In the genomic region with DNA sequence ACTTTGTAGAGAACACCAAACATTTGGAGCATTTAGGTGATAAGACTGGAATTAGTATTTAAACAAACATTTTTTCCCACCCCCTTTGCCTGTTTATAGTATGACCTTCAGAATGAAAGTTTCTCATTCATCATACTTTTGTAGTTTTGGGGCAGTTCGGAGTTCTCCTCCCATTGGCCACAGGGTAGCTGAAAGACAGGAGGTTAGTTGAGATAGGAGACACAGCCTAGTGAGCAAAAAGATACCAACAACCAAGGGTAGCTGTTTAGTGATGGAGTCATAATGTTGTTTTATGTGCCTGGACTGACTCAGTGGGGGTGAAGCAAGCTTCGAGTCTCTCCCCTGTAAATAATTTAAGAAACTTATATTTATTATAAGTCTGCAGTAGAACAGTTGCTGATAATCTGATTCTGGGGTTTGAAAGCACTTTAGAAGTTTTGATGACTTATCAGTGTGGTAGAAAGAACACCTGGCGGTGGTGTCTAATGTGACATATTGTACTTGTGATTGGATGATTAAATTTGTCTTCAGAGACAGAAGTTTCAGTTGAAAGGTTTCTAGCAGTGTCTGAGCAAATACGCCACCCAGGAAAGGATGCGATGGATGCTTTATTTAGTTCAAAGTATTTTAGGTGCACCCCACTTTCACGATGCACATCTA, we compare ENCODE assay signal across 8 mouse cellular contexts. TPM values are rescaled to one million over a fixed set of nuclear protein-coding genes. Genes with fewer than 3 reads are reported as not detected.
DNase-seq lines count a peak whose midpoint lies in the region; ATAC-seq and TF ChIP-seq lines count a peak whose summit lies in the region.

No protein-coding gene starts in this region.

- no peak for DNase-seq in gastrocnemius, adult 2 months
- no peak for DNase-seq in gastrocnemius, adult 18-20 months (ENCODE audit: low spot score)
- DNase-seq in G1E (ENCODE audit: low spot score), result peak; percentile 19
- DNase-seq in adrenal gland, postnatal 25 days, result no peak
- DNase-seq in Muller cell, postnatal 12 days (ENCODE audit: inconsistent ontology term), result no peak
- DNase-seq in kidney, postnatal 36 days, result no peak

- no peak overlapping the region; the same call in 1 of the 2 replicates for H3K9ac ChIP-seq in forebrain, embryonic 16.5 days (replicated peaks; ENCODE audit: low read depth, low read length)
- H3K9ac ChIP-seq in liver, embryonic 16.5 days (ENCODE audit: low read depth, low read length), result peak overlapping the region; percentile 95

- peaks cover 11% of the 10 kb centered on the region for H3K9me3 ChIP-seq in G1E (replicated peaks)
- H3K9me3 ChIP-seq in forebrain, embryonic 16.5 days (ENCODE audit: control insufficient read depth, low read length), result no peaks in the 10 kb centered on the region
- no peaks in the 10 kb centered on the region for H3K9me3 ChIP-seq in liver, embryonic 16.5 days (replicated peaks; ENCODE audit: control insufficient read depth, low read length)

- intact Hi-C loops in gastrocnemius, adult 2 months (cut with DNase I), result loop anchor here (5.0 kb wide), 1 partner anchor 47 kb away; no protein-coding TSS in a partner anchor

- H3K27me3 ChIP-seq in G1E (ENCODE audit: insufficient read depth, low read length), result no peaks in the 10 kb centered on the region
- H3K27me3 ChIP-seq in forebrain, embryonic 16.5 days (replicated peaks; ENCODE audit: control insufficient read depth, insufficient read depth, low read length), result no peaks in the 10 kb centered on the region
- no peaks in the 10 kb centered on the region for H3K27me3 ChIP-seq in liver, embryonic 16.5 days (ENCODE audit: control insufficient read depth, insufficient read depth, low read depth, low read length)

- H3K4me2 ChIP-seq in forebrain, embryonic 16.5 days (ENCODE audit: low read length), result peak overlapping the region; percentile 66
- H3K4me2 ChIP-seq in liver, embryonic 16.5 days (ENCODE audit: low read depth, low read length), result peak overlapping the region; percentile 66

- peaks cover 26% of the 10 kb centered on the region for H3K4me1 ChIP-seq in G1E (ENCODE audit: insufficient read depth, low read depth, low read length)
- H3K4me1 ChIP-seq in forebrain, embryonic 16.5 days (replicated peaks; ENCODE audit: control insufficient read depth, insufficient read depth, low read length), result peaks cover 35% of the 10 kb centered on the region
- peaks cover 35% of the 10 kb centered on the region for H3K4me1 ChIP-seq in liver, embryonic 16.5 days (ENCODE audit: control insufficient read depth, low read depth, low read length)

- 79% methylated on average over 6 of the region's 6 CpGs for whole genome bisulfite sequencing in forebrain, embryonic 16.5 days
- WGBS in liver, embryonic 16.5 days (ENCODE audit: insufficient replicate concordance), result 21% methylated on average over 6 of the region's 6 CpGs

- H3K27ac ChIP-seq in gastrocnemius, adult 2 months, result peak overlapping the region; percentile 100; the same call in 1 of the 2 replicates
- H3K27ac ChIP-seq in forebrain, embryonic 16.5 days (ENCODE audit: low read length), result no peak overlapping the region
- peak overlapping the region; percentile 87 for H3K27ac ChIP-seq in liver, embryonic 16.5 days (ENCODE audit: low read length)

- peak; percentile 37 for ATAC-seq in G1E (ENCODE audit: extremely low read depth, insufficient number of reproducible peaks, low FRiP score, poor library complexity, severe bottlenecking)
- no peak for ATAC-seq in forebrain, embryonic 16.5 days
- peak; percentile 28 for ATAC-seq in liver, embryonic 16.5 days (ENCODE audit: low read depth)

- TF ChIP-seq CTCF in gastrocnemius, adult 2 months (IDR thresholded peaks at IDR 0.05), result no peak
- TF ChIP-seq CTCF in G1E (IDR thresholded peaks at IDR 0.05; ENCODE audit: low read depth, low read length), result no peak

- peaks cover 2% of the 10 kb centered on the region for H3K36me3 ChIP-seq in G1E (replicated peaks)
- H3K36me3 ChIP-seq in forebrain, embryonic 16.5 days (ENCODE audit: control insufficient read depth, insufficient read depth), result no peaks in the 10 kb centered on the region
- no peaks in the 10 kb centered on the region for H3K36me3 ChIP-seq in liver, embryonic 16.5 days (ENCODE audit: control insufficient read depth, insufficient read depth)

- H3K4me3 ChIP-seq in gastrocnemius, adult 2 months, result peak overlapping the region; percentile 92
- peak overlapping the region; percentile 75; the same call in 1 of the 2 replicates for H3K4me3 ChIP-seq in G1E (ENCODE audit: low read depth, low read length)
- H3K4me3 ChIP-seq in forebrain, embryonic 16.5 days (replicated peaks; ENCODE audit: low read length), result peak overlapping the region; percentile 77
- peak overlapping the region; percentile 74 for H3K4me3 ChIP-seq in liver, embryonic 16.5 days (ENCODE audit: low read depth, low read length)

RNA-seq across cellular contexts. Expression of gene Ppm1l, which starts 2.5 kb away (rescaled TPM):
- total RNA-seq in gastrocnemius, adult 2 months (2021), result 10 to 100 TPM; 90.3 to 91.8 TPM
- total RNA-seq in gastrocnemius, adult 18-20 months (2021), result 100 to 1,000 TPM in 1 of 2 experiments, 10 to 100 TPM in 1; 96.4 to 102 TPM
- 12.8 and 16.6 TPM in 2 replicates for total RNA-seq in G1E (2014; fragmentation: Nextera tagmentation)
- total RNA-seq in G1E (2017), result 4.2 and 5.6 TPM in 2 replicates
- 1.5 TPM in 2 replicates for polyA plus RNA-seq in G1E (2012)
- polyA plus RNA-seq in forebrain, embryonic 16.5 days (2015; fragmentation: Nextera tagmentation; extraction: Ambion mirVana), result 24.4 and 27.8 TPM in 2 replicates
- polyA plus RNA-seq in liver, embryonic 16.5 days (2015; fragmentation: Nextera tagmentation; extraction: Ambion mirVana), result 4.1 and 4.6 TPM in 2 replicates
- total RNA-seq in adrenal gland, postnatal 25 days (2021), result 13.6 and 15.0 TPM in 2 replicates
